Mouse (Mus musculus) limb, embryonic 13.5 days (tissue): ENCODE data around the gene Enox1. TPM values are rescaled to one million over a fixed set of nuclear protein-coding genes. Genes with fewer than 3 reads are reported as not detected.

Experiments used
- ATAC-seq: fragments of 200-750 bp; cut with Nextera tagmentation; 2 replicates; pipeline ENCODE4 v1.8.0; 2017; ENCODE audit warnings: low read depth, moderate number of reproducible peaks, moderate TSS enrichment; ENCODE audit not compliant: low FRiP score
- H3K27ac ChIP-seq: fragments of 300-500 bp; sonication (generic); 2 replicates; pipeline ENCODE4 v1.5.1; 2015; ENCODE audit warnings: inconsistent platforms, mild to moderate bottlenecking, moderate library complexity
- H3K27me3 ChIP-seq: fragments of 300-500 bp; sonication (generic); 2 replicates; pipeline ENCODE4 v1.6.1; 2015; ENCODE audit warnings: mild to moderate bottlenecking, inconsistent platforms
- H3K36me3 ChIP-seq: fragments of 300-500 bp; sonication (generic); 2 replicates; pipeline ENCODE4 v1.6.1; 2015; ENCODE audit warnings: inconsistent platforms, mild to moderate bottlenecking, moderate library complexity
- H3K4me1 ChIP-seq: fragments of 300-500 bp; sonication (generic); 2 replicates; pipeline ENCODE4 v1.6.1; 2015; ENCODE audit warnings: inconsistent platforms
- H3K4me2 ChIP-seq: fragments of 300-500 bp; sonication (generic); replicated peaks from 2 replicates; pipeline ENCODE4 v1.6.1; 2015; ENCODE audit warnings: inconsistent platforms, mild to moderate bottlenecking, moderate library complexity
- H3K4me3 ChIP-seq: fragments of 300-500 bp; sonication (generic); 2 replicates; pipeline ENCODE4 v1.5.1; 2015; ENCODE audit warnings: moderate library complexity, mild to moderate bottlenecking, inconsistent platforms
- H3K9ac ChIP-seq: fragments of 300-500 bp; sonication (generic); 2 replicates; pipeline ENCODE4 v1.6.1; 2015; ENCODE audit warnings: mild to moderate bottlenecking, inconsistent platforms
- H3K9me3 ChIP-seq: fragments of 300-500 bp; sonication (generic); 2 replicates; pipeline ENCODE4 v1.6.1; 2016; ENCODE audit warnings: inconsistent platforms
- WGBS: fragments of 180-500 bp; shearing (Covaris S2); methylation state at CpG from one replicate; pipeline ENCODE4 v1.1.7; 2015; 5-methylcytosine and 5-hydroxymethylcytosine counted together
- polyA plus RNA-seq: library from polyadenylated mRNA; unstranded; fragments of >200 nt; fragmentation: Nextera tagmentation; extraction: Ambion mirVana; gene quantifications from 2 replicates; pipeline ENCODE4 v1.2.1, GENCODE M21; 2015

Gene Enox1
- polyA plus RNA-seq, 1 experiment from 2014 or later, result 18.9 TPM

DNA sequence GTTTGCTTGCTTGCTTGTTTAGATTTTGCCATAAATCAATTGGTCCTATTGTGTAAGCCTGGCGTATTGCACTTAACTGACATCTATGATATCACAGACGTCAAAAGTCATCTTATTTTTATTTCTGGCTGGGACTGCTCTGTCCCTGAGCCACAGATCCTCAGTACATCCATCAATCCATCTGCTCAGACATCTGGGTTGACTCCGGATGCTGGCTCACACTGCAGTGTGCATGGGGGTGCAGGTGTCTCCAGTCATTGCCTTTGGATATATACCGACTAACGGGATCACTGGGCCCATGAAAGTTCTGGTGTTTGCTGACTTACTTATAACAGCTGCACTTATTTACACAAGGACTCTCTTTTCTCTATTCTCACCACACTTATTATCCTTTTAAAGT, 419.8 kb downstream of the Enox1 start:
- H3K27me3 ChIP-seq, result no peaks in the 10 kb centered on the region
- 0 out of 2 replicates have a peak, but pooled peaks cover 3% of the 10 kb centered on the region for H3K9me3 ChIP-seq
- no peak overlapping the region for H3K9ac ChIP-seq
- no peak overlapping the region for H3K4me2 ChIP-seq
- peaks cover 31% of the 10 kb centered on the region for H3K4me1 ChIP-seq
- no peak overlapping the region for H3K4me3 ChIP-seq
- no peaks in the 10 kb centered on the region for H3K36me3 ChIP-seq
- no peak overlapping the region for H3K27ac ChIP-seq
- 73% methylated on average over 5 of the region's 5 CpGs for WGBS
- ATAC-seq, result no peak

- no peaks in the 10 kb centered on the region for H3K36me3 ChIP-seq
- H3K4me2 ChIP-seq, result no peak overlapping the region
- H3K27ac ChIP-seq, result 0 out of 2 replicates have a peak overlapping the region, but pooled peaks have one; percentile 33
- no peak overlapping the region for H3K9ac ChIP-seq
- 0 out of 2 replicates have a peak, but pooled peaks cover 3% of the 10 kb centered on the region for H3K9me3 ChIP-seq
- H3K4me3 ChIP-seq, result no peak overlapping the region
- 58% methylated on average over 18 of the region's 18 CpGs for WGBS
- peaks cover 42% of the 10 kb centered on the region for H3K4me1 ChIP-seq
- ATAC-seq, result no peak
- H3K27me3 ChIP-seq, result no peaks in the 10 kb centered on the region
These were observed 421.1 kb downstream of the Enox1 start for GRCm38 (mm10) chr14:77577481-77578251.

- Histone ChIP-seq H3K9ac (no peak overlapping the region), H3K4me3 (no peak overlapping the region), H3K9me3 (0 out of 2 replicates have a peak, but pooled peaks cover 3% of the 10 kb centered on the region), H3K4me2 (no peak overlapping the region), H3K4me1 (peaks cover 42% of the 10 kb centered on the region), H3K27me3 (no peaks in the 10 kb centered on the region), H3K36me3 (no peaks in the 10 kb centered on the region), H3K27ac (no peak overlapping the region)
- WGBS, result 82% methylated on average over 7 of the region's 7 CpGs
- ATAC-seq, result no peak
These were observed 421.8 kb downstream of the Enox1 start for GRCm38 (mm10) chr14:77578355-77578754.

GRCm38 (mm10) chr14:77580106-77580936, 423.8 kb downstream of the Enox1 start:
- no peaks in the 10 kb centered on the region for H3K27me3 ChIP-seq
- ATAC-seq, result peak; percentile 59
- no peaks in the 10 kb centered on the region for H3K36me3 ChIP-seq
- H3K4me3 ChIP-seq, result no peak overlapping the region
- no peaks in the 10 kb centered on the region for H3K9me3 ChIP-seq
- peak overlapping the region; percentile 61 for H3K27ac ChIP-seq
- peaks cover 41% of the 10 kb centered on the region for H3K4me1 ChIP-seq
- H3K9ac ChIP-seq, result no peak overlapping the region
- 66% methylated on average over 14 of the region's 14 CpGs for WGBS
- no peak overlapping the region; the same call in 1 of the 2 replicates for H3K4me2 ChIP-seq

GRCm38 (mm10) chr14:77580937-77581270, 424.3 kb downstream of the Enox1 start:
- 19% methylated on average over 5 of the region's 5 CpGs for WGBS

DNA sequence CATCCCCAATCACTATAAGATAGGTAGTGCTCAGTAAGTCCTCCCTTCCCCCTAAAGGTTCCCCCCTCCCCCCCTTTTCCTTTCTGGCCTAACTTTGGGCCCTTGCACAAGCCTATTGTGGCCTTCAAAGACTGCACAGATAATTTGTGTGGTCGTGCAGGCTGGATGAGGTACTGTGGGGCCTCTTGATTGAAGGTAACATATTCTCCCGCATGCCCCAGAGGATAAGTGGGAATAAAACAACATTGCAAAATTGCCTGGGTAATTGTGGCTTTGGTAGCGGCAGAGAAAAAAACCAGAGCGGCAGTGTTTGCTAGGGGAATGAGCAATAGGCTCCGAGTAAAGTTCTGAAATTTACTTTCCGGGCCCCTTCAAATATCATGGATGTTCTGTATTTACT, 425.1 kb downstream of the Enox1 start:
- Histone ChIP-seq H3K4me2 (no peak overlapping the region), H3K4me3 (no peak overlapping the region), H3K36me3 (no peaks in the 10 kb centered on the region), H3K9ac (no peak overlapping the region), H3K4me1 (peaks cover 54% of the 10 kb centered on the region), H3K27me3 (no peaks in the 10 kb centered on the region), H3K9me3 (no peaks in the 10 kb centered on the region), H3K27ac (peak overlapping the region; percentile 61)
- WGBS, result 51% methylated on average over 6 of the region's 6 CpGs
- no peak for ATAC-seq

More at GRCm38 (mm10) chr14:77580937-77581270, 424.3 kb downstream of the Enox1 start:
- Histone ChIP-seq H3K9me3 (no peaks in the 10 kb centered on the region), H3K27me3 (no peaks in the 10 kb centered on the region), H3K36me3 (no peaks in the 10 kb centered on the region), H3K4me1 (peaks cover 46% of the 10 kb centered on the region), H3K27ac (peak overlapping the region; percentile 61), H3K4me2 (no peak overlapping the region; the same call in 1 of the 2 replicates), H3K9ac (no peak overlapping the region), H3K4me3 (no peak overlapping the region)
- peak; percentile 48 for ATAC-seq

GRCm38 (mm10) chr14:77584426-77584825, 427.9 kb downstream of the Enox1 start:
- Histone ChIP-seq H3K36me3 (no peaks in the 10 kb centered on the region), H3K9me3 (no peaks in the 10 kb centered on the region), H3K4me1 (peaks cover 45% of the 10 kb centered on the region), H3K9ac (no peak overlapping the region), H3K4me2 (no peak overlapping the region), H3K4me3 (no peak overlapping the region), H3K27me3 (no peaks in the 10 kb centered on the region), H3K27ac (no peak overlapping the region)
- ATAC-seq, result no peak
- WGBS, result 65% methylated on average over 5 of the region's 5 CpGs

DNA sequence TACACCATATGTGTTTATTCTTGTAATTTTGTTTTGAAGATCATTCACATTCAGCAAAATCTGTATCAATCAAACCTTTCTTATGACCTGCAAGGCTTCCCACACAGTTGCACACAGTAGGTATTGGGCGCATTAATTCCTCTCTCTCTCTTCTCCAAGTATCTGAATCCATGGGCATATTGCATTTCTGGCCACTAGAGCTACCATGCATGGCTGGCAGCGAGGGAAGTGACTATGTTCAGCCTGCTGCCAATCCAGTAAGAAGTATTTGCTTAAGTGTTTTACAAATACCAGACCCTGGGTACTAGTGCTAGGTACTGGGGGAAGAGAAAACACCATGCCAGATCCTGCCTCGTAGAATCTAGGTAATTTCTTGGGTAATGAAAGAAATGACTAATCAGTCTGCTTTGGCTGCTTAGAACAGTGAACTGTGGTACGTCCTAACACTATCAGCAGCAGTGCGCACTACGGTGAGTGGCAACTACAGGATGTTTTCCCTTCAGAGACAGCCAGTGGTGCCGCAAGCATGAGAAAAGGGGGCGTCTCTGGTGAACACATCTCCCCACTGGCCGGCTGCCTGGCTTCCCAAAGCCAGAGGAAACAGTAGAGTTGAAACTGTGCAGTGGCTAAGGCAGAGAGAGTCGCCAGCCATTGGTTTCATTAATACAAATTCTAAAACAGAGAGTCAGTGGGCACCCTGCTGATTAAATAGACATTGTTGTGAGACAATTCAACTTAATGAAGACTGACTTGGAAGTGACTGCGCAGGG, 428.7 kb downstream of the Enox1 start:
- H3K36me3 ChIP-seq, result no peaks in the 10 kb centered on the region
- H3K27me3 ChIP-seq, result no peaks in the 10 kb centered on the region
- no peak overlapping the region for H3K4me2 ChIP-seq
- no peak overlapping the region for H3K4me3 ChIP-seq
- H3K27ac ChIP-seq, result no peak overlapping the region
- peaks cover 46% of the 10 kb centered on the region for H3K4me1 ChIP-seq
- no peak for ATAC-seq
- H3K9ac ChIP-seq, result no peak overlapping the region
- WGBS, result 38% methylated on average over 11 of the region's 11 CpGs
- no peaks in the 10 kb centered on the region for H3K9me3 ChIP-seq

- Histone ChIP-seq H3K4me2 (no peak overlapping the region), H3K4me3 (no peak overlapping the region), H3K27me3 (no peaks in the 10 kb centered on the region), H3K36me3 (no peaks in the 10 kb centered on the region), H3K27ac (no peak overlapping the region), H3K9me3 (no peaks in the 10 kb centered on the region), H3K4me1 (peaks cover 38% of the 10 kb centered on the region), H3K9ac (no peak overlapping the region)
- 34% methylated on average over 5 of the region's 5 CpGs for WGBS
- ATAC-seq, result no peak
These were observed 429.5 kb downstream of the Enox1 start for GRCm38 (mm10) chr14:77586033-77586432.

DNA sequence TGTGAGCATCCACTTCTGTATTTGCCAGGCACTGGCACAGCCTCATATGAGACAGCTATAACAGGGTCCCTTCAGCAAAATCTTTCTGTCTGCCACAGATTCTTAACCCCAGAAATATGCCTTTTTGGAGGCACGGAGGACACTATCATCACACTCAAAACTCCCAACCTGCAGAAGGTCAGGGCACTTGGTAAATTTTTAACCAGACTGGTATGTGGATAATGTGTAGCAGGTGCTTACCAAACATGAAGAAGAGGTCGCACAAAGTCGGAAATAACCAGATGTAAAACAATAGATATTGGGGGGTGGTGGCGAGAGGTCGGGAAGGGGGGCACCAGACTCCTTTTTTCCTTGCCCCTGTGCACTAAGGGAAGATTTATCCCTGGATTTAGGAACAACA, 430.6 kb downstream of the Enox1 start:
- H3K9ac ChIP-seq, result no peak overlapping the region
- no peaks in the 10 kb centered on the region for H3K9me3 ChIP-seq
- no peak for ATAC-seq
- 53% methylated on average over 5 of the region's 5 CpGs for WGBS
- H3K4me2 ChIP-seq, result no peak overlapping the region
- H3K4me1 ChIP-seq, result peaks cover 27% of the 10 kb centered on the region
- no peaks in the 10 kb centered on the region for H3K27me3 ChIP-seq
- H3K27ac ChIP-seq, result no peak overlapping the region
- no peaks in the 10 kb centered on the region for H3K36me3 ChIP-seq
- H3K4me3 ChIP-seq, result no peak overlapping the region

DNA sequence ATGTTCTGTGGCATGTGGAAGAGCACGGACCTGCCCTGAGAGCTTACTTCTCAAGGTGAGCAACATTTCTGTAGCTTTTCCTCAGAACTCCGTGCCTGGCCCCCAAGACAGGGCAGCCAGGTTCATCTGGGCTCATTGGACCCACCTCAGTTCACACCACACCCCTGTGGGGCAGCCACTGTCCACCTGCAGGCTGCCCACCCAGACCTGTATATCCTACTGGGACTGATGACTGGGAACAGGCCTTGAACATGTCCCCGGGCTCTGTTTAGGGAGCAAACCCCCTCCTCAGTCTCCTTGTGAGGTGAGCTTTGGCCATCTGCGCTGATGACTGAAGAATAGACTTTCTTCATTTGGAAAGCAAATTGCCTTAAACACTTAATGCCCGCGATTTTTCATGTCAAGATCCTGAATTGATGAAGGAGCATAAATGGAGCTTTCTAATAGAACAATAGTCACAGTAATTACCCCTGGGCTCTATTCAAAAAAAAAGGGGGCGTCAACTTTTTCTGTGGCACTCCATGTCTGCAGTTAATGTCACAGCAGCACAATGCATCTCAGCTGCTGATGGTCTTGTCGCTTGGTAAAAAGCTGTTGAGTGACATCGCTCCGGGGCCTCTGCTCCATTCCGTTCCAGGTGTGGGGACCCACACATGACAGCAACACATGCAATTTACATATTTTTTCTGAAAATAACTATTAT, 436.7 kb downstream of the Enox1 start:
- Histone ChIP-seq H3K27me3 (no peaks in the 10 kb centered on the region), H3K9ac (no peak overlapping the region), H3K36me3 (no peaks in the 10 kb centered on the region), H3K4me3 (no peak overlapping the region), H3K4me1 (peaks cover 4% of the 10 kb centered on the region; the same call in 1 of the 2 replicates), H3K27ac (no peak overlapping the region), H3K9me3 (no peaks in the 10 kb centered on the region), H3K4me2 (no peak overlapping the region)
- 90% methylated on average over 11 of the region's 11 CpGs for WGBS
- no peak for ATAC-seq
